Mouse (Mus musculus): ENCODE data around the gene Akr1b3.

DNA sequence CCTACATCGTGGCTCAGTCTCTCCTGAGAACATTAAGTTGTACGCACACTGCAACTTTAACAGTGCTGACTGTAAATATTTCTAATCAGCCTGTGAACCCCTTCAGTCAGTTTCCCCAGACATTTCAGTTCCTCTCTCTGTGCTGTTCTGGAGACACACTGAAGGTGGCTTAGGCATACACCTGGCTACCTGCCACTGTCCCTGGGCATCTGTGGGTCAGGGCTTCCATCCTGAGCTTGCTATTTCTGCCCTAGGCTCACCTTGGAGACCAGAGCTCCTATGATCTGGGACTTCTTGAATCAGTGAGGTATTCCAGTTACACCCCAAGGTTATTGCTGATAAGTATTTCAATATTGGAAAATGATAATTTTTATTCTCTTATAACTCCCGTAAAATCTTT is 35.1 kb upstream of the Akr1b3 start:
- TF ChIP-seq CTCF (IDR thresholded peaks at IDR 0.05; ENCODE audit: low read depth) (no peak), EP300 (optimal IDR thresholded peaks at IDR 0.05) (no peak)

Measured in stomach, postnatal 0 days (tissue).